Mouse (Mus musculus) forebrain, embryonic 15.5 days (tissue): ENCODE data around the gene Ate1. TPM values are rescaled to one million over a fixed set of nuclear protein-coding genes. Genes with fewer than 3 reads are reported as not detected.
"Not testable (repeated sequence)": the region's sequence is repeated elsewhere in the genome, so short reads cannot be mapped to it uniquely, and the experiment has no call there.

Experiments used
- ATAC-seq: fragments of 200-750 bp; cut with Nextera tagmentation; replicated peaks from 2 replicates; pipeline ENCODE4 v1.8.0; 2017; ENCODE audit warnings: mild to moderate bottlenecking, moderate TSS enrichment, moderate library complexity
- H3K27ac ChIP-seq: fragments of 300-500 bp; sonication (generic); replicated peaks from 2 replicates; pipeline ENCODE4 v1.5.1; 2015; ENCODE audit warnings: mild to moderate bottlenecking, inconsistent platforms
- H3K27me3 ChIP-seq: fragments of 300-500 bp; sonication (generic); 2 replicates; pipeline ENCODE4 v1.6.1; 2015; ENCODE audit warnings: inconsistent platforms
- H3K36me3 ChIP-seq: fragments of 300-500 bp; sonication (generic); 2 replicates; pipeline ENCODE4 v1.6.1; 2015; ENCODE audit warnings: mild to moderate bottlenecking, inconsistent platforms
- H3K4me1 ChIP-seq: fragments of 300-500 bp; sonication (generic); 2 replicates; pipeline ENCODE4 v1.6.1; 2015; ENCODE audit warnings: inconsistent platforms
- H3K4me2 ChIP-seq: fragments of 300-500 bp; sonication (generic); replicated peaks from 2 replicates; pipeline ENCODE4 v1.6.1; 2015; ENCODE audit warnings: mild to moderate bottlenecking, inconsistent platforms
- H3K4me3 ChIP-seq: fragments of 300-500 bp; sonication (generic); 2 replicates; pipeline ENCODE4 v1.5.1; 2015; ENCODE audit warnings: mild to moderate bottlenecking, inconsistent platforms
- H3K9ac ChIP-seq: fragments of 300-500 bp; sonication (generic); replicated peaks from 2 replicates; pipeline ENCODE4 v1.6.1; 2015; ENCODE audit warnings: mild to moderate bottlenecking, inconsistent platforms
- H3K9me3 ChIP-seq: fragments of 300-500 bp; sonication (generic); 2 replicates; pipeline ENCODE4 v1.6.1; 2016; ENCODE audit warnings: inconsistent platforms
- WGBS: fragments of 180-500 bp; shearing (Covaris S2); methylation state at CpG from one replicate; pipeline ENCODE4 v1.1.7; 2015; ENCODE audit warnings: mixed read lengths; 5-methylcytosine and 5-hydroxymethylcytosine counted together
- polyA plus RNA-seq: library from polyadenylated mRNA; unstranded; fragments of >200 nt; fragmentation: Nextera tagmentation; extraction: Ambion mirVana; gene quantifications from 2 replicates; pipeline ENCODE4 v1.2.1, GENCODE M21; 2015

Gene Ate1
- polyA plus RNA-seq, 1 experiment from 2014 or later, result 87.5 TPM

DNA sequence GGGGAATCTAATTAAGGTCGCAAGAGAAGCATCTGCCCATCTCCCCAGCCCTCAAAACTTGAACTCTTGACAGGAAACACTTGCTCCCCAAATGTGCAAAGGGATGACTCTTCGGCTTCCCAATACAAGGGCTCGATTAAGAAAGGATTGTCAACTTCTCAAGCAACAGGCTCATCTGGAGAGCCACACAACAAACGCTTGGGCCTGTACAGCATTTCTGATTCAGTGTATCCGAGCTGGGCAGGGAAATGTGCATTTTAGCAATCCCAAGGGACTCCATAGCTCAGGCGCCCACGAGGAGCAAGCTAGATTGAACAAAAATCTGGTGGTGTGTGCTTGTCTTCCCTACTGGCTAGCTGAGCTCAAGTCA is 26.2 kb upstream of the Ate1 start:
- Histone ChIP-seq H3K9ac (peak overlapping the region; percentile 97), H3K36me3 (peaks cover 15% of the 10 kb centered on the region), H3K9me3 (no peaks in the 10 kb centered on the region), H3K27ac (peak overlapping the region; percentile 99), H3K4me2 (peak overlapping the region; percentile 83), H3K27me3 (no peaks in the 10 kb centered on the region), H3K4me3 (peak overlapping the region; percentile 100), H3K4me1 (peaks cover 16% of the 10 kb centered on the region)
- no peak for ATAC-seq
- 6% methylated on average over 7 of the region's 7 CpGs for WGBS

DNA sequence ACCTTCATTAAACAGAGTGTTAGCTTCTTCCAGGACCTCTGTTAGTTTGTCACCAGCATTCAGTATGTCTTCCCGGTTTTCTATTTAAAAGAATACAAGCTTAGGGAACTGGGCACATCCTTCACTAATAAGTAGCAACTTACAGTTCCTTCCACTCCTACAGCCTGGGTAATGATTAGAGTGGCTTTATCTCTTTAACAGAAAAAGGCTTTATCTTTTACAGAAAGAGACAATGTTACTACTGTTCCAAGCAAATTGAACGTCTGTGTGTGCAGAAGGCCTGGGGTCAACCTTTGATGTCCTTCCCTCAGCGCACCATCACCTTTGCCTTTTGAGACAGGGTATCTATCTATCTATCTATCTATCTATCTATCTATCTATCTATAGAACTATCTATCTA is 25.7 kb upstream of the Ate1 start:
- 46% methylated on average over 3 of the region's 3 CpGs for WGBS

DNA sequence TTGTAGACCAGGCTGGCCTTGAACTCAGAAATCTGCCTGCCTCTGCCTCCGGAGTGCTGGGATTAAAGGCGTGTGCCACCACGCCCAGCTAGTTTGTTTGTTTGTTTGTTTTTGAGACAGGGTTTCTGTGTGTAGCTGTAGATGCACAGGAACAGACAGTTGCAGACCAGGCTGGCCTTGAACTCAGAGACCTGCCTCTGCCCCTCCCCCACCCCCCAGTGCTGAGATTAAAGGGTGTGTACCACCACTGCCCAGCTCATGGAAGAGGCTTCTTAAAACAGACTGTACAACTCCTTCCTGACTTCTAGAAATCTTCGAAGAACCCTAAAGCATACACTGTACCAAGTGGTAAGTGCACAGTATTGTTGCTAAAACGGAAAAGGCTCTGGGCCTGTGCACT is 25.2 kb upstream of the Ate1 start:
- Histone ChIP-seq H3K4me2 (peak overlapping the region; percentile 83), H3K36me3 (peaks cover 20% of the 10 kb centered on the region), H3K27me3 (no peaks in the 10 kb centered on the region), H3K4me3 (peak overlapping the region; percentile 100), H3K4me1 (peaks cover 16% of the 10 kb centered on the region), H3K27ac (no peak overlapping the region), H3K9me3 (no peaks in the 10 kb centered on the region), H3K9ac (0 out of 2 replicates have a peak overlapping the region, but pooled peaks have one; percentile 13)
- WGBS, result 89% methylated on average over 5 of the region's 5 CpGs
- no peak for ATAC-seq

More for the DNA sequence above, 25.7 kb upstream of the Ate1 start:
- Histone ChIP-seq H3K4me3 (peak overlapping the region; percentile 100), H3K27ac (peak overlapping the region; percentile 99), H3K4me2 (peak overlapping the region; percentile 83), H3K27me3 (no peaks in the 10 kb centered on the region), H3K9ac (peak overlapping the region; percentile 97), H3K36me3 (peaks cover 18% of the 10 kb centered on the region), H3K9me3 (no peaks in the 10 kb centered on the region), H3K4me1 (peaks cover 16% of the 10 kb centered on the region)
- no peak for ATAC-seq

DNA sequence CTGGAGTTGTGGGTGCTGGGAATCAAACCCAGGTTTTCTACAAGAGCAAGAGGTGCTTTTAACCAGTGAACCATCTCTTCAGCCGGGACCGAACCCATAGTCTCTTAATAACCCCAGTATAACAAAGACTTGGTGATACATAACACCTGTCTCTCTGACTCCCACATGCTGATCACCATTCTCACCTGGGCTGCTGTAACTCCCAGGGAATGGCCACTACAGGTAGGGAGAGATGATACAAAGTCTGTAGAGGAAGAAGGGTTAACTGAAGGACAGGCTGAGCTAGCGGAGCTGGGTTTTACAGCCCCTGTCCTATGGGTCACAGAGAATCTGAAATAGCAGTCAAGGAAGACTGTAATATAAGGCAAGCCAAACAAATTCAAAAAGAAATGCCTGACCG is 23.0 kb upstream of the Ate1 start:
- Histone ChIP-seq H3K4me2 (no peak overlapping the region), H3K27ac (no peak overlapping the region), H3K9me3 (no peaks in the 10 kb centered on the region), H3K9ac (no peak overlapping the region), H3K4me3 (no peak overlapping the region), H3K36me3 (peaks cover 37% of the 10 kb centered on the region), H3K27me3 (no peaks in the 10 kb centered on the region), H3K4me1 (peaks cover 16% of the 10 kb centered on the region)
- no peak for ATAC-seq
- 96% methylated on average over 4 of the region's 4 CpGs for WGBS

DNA sequence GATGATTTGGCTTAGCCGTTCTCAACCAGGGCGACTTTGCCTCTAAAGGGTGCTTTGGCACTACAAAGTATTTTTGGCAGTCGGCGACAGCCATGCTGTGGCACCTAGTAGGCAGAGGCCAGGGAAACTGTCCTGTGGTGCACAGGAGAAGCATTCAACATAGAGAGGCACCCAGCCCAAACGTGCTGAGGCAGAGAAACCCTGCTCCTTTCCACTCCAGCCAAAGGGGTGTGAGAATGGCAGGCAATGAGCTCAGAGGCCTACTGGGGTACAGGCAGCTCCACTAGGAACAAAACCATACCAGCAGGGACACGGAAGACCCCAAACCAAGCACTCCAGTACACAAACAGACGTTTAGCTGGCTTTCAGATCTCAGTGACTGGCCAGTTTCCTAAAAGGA is 20.0 kb upstream of the Ate1 start:
- H3K36me3 ChIP-seq, result peaks cover 60% of the 10 kb centered on the region
- no peak for ATAC-seq
- no peak overlapping the region for H3K27ac ChIP-seq
- no peaks in the 10 kb centered on the region for H3K27me3 ChIP-seq
- no peak overlapping the region for H3K9ac ChIP-seq
- H3K4me1 ChIP-seq, result no peaks in the 10 kb centered on the region; the same call in 1 of the 2 replicates
- no peak overlapping the region for H3K4me3 ChIP-seq
- no peak overlapping the region for H3K4me2 ChIP-seq
- whole genome bisulfite sequencing, result 87% methylated on average over 7 of the region's 7 CpGs
- H3K9me3 ChIP-seq, result no peaks in the 10 kb centered on the region

DNA sequence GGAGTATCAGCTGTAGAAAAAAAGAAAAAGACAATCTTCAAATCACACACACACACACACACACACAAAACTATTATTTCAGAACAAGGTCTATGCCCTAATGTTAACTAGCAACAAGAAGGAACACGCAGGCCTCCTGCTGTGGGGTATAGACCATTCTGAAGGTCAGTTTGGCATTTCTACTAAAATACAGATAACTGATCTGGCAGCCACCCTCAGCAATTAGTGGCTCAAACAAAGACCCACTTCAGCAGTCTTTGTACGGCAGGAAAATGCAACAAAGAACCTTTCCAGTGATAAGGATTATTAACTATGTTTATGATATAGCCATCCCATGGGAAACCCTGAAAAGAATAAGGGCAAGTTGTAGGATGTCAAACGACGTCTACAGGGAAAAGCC is 16.9 kb upstream of the Ate1 start:
- no peak overlapping the region for H3K4me3 ChIP-seq
- H3K4me2 ChIP-seq, result no peak overlapping the region
- H3K9me3 ChIP-seq, result no peaks in the 10 kb centered on the region
- 75% methylated on average over 4 of the region's 4 CpGs for WGBS
- 0 out of 2 replicates have a peak, but pooled peaks cover 2% of the 10 kb centered on the region for H3K4me1 ChIP-seq
- no peak for ATAC-seq
- no peak overlapping the region for H3K27ac ChIP-seq
- H3K9ac ChIP-seq, result no peak overlapping the region
- peaks cover 52% of the 10 kb centered on the region for H3K36me3 ChIP-seq
- no peaks in the 10 kb centered on the region for H3K27me3 ChIP-seq

DNA sequence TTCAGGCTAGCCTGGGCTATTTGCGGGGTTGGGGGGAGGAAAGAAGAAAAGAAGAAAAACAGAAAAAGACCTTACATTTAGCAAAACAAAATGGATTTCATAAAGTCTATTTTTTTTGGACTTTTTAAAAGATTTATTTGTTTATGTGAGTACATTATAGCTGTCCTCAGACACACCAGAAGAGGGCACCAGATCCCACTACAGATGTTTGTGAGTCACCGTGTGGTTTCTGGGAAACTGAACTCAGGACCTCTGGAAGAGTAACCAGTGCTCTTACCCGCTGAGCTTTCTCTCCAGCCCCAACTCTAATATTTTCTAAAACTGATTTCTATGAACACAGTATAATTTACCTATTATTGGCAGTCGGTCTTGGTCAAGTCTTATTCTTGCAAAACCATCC is 15.0 kb upstream of the Ate1 start:
- no peak overlapping the region for H3K4me2 ChIP-seq
- ATAC-seq, result no peak
- H3K9ac ChIP-seq, result no peak overlapping the region
- H3K4me1 ChIP-seq, result 0 out of 2 replicates have a peak, but pooled peaks cover 2% of the 10 kb centered on the region
- H3K27me3 ChIP-seq, result no peaks in the 10 kb centered on the region
- no peak overlapping the region for H3K4me3 ChIP-seq
- H3K9me3 ChIP-seq, result no peaks in the 10 kb centered on the region
- H3K36me3 ChIP-seq, result peaks cover 48% of the 10 kb centered on the region
- no peak overlapping the region for H3K27ac ChIP-seq
- 83% methylated on average over 4 of the region's 4 CpGs for WGBS

DNA sequence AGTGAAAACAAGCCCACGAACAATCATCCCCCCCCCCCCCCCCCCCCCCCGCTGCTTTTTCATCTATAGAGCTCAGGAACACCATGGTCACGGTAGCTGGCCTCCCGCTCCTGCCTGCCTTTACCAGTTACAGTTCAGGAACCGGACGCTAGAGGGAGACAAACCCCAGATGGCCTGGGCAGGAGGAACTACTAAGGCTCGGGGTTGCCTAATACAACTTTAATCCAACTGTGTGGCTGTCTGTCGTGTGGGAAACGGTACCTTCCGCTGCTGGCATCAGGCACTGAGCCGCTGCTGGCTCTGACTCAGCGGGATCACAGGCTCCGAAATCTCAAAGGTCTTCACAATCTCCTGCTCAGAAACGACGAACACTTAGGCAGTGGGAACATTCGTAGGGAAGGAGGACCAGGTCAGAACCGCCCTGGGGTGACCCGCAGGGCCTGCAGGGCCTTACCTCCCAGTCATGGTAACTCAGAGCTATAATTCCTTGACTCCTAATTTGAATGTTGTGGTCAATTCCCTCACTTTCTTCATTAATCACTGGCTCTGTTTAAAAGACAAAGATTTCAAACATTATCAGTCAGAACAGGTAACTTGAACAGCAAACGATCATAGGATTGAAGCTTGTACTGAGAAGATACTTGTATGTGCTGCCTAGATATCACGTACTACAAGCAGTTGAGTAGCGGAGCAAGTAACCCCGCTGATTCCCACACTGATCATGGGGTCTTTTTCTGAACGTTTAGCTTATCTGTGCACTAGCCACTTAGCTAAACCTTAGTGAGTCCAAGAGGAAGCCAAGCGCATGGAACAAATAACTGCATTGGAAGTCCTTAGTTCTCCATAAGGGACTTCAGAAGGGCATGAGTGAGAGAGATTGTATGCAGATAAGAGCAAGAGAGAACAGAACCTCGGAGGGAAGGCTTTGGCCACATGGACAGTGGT is 13.4 kb upstream of the Ate1 start:
- 45% methylated on average over 24 of the region's 25 CpGs for WGBS
- H3K9me3 ChIP-seq, result no peaks in the 10 kb centered on the region
- H3K36me3 ChIP-seq, result peaks cover 36% of the 10 kb centered on the region
- H3K4me3 ChIP-seq, result no peak overlapping the region
- H3K9ac ChIP-seq, result no peak overlapping the region
- peak; percentile 80 for ATAC-seq
- H3K27me3 ChIP-seq, result no peaks in the 10 kb centered on the region
- 0 out of 2 replicates have a peak, but pooled peaks cover 2% of the 10 kb centered on the region for H3K4me1 ChIP-seq
- no peak overlapping the region for H3K4me2 ChIP-seq
- H3K27ac ChIP-seq, result no peak overlapping the region

DNA sequence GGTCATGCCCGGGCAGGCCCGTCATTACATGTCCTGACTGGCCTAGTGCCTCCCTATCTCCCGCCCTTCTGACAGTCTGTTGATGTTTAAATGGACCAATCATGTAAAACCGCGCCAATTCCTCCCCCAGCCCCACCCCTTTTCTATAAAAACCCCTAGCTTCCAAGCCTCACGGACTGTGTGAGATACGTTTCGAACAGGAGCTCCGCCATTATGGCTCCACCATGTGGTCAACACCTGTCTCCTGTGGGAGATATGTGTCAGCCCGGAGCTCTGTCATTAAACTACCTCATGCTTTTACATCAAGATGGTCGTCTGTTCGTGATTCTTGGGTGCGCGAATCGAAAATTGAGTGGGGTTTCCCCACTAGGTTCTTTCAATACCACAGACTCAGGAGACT is 11.0 kb upstream of the Ate1 start:
- 92% methylated on average over 15 of the region's 15 CpGs for WGBS
- not testable (repeated sequence) for ATAC-seq, H3K4me2 ChIP-seq

DNA sequence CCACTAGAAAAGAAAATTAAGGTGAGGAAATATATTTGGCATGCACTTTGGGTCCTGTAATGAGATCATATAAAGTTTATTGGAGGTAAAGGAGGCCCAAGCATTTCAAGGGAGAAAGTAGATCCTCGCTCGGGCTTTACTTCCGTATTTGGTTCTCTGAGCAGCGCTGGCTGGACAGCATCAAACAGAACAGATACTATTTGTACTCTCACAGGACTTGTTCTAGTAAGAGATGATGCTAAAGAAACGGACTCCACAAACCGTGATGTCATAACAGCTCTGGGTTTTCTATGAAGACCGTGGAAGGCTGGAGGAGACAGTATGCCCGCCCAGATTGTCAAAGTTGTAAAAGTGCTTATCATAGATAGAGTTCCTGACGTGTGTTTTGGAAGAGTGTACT is 7.1 kb upstream of the Ate1 start:
- no peak overlapping the region for H3K4me2 ChIP-seq

More for the DNA sequence above, 11.0 kb upstream of the Ate1 start:
- H3K36me3 ChIP-seq, result peaks cover 15% of the 10 kb centered on the region
- not testable (repeated sequence) for H3K4me3 ChIP-seq, H3K27me3 ChIP-seq, H3K9me3 ChIP-seq, H3K4me1 ChIP-seq, H3K27ac ChIP-seq, H3K9ac ChIP-seq

DNA sequence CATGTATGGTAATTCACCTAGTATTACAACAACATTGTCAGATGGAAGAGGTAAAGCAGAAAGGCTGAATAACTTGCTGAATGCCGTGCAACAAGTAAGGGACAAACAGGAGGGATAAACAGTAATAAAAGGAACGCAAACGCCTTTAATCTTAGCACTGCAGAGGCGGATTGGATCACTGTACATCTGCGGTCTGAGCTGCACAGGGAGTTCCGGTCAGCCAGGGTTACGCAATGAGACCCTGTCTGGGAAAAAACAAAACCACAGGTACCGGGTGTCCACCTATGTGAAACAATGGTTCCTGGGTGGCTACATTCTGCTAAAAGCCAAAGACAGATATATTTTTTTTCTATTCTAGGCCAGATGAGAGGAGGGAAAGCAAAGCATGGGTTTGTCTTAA is 3.3 kb upstream of the Ate1 start:
- no peaks in the 10 kb centered on the region for H3K27me3 ChIP-seq
- H3K4me1 ChIP-seq, result peaks cover 7% of the 10 kb centered on the region
- no peak for ATAC-seq
- H3K36me3 ChIP-seq, result no peaks in the 10 kb centered on the region
- H3K4me2 ChIP-seq, result no peak overlapping the region
- no peaks in the 10 kb centered on the region for H3K9me3 ChIP-seq
- H3K9ac ChIP-seq, result no peak overlapping the region
- WGBS, result 95% methylated on average over 8 of the region's 8 CpGs
- H3K27ac ChIP-seq, result no peak overlapping the region
- H3K4me3 ChIP-seq, result no peak overlapping the region

More for the DNA sequence above, 7.1 kb upstream of the Ate1 start:
- no peaks in the 10 kb centered on the region for H3K4me1 ChIP-seq
- H3K9ac ChIP-seq, result no peak overlapping the region
- WGBS, result 83% methylated on average over 9 of the region's 9 CpGs
- H3K9me3 ChIP-seq, result no peaks in the 10 kb centered on the region
- H3K27me3 ChIP-seq, result no peaks in the 10 kb centered on the region
- peaks cover 8% of the 10 kb centered on the region for H3K36me3 ChIP-seq
- no peak for ATAC-seq
- no peak overlapping the region for H3K27ac ChIP-seq
- H3K4me3 ChIP-seq, result no peak overlapping the region

DNA sequence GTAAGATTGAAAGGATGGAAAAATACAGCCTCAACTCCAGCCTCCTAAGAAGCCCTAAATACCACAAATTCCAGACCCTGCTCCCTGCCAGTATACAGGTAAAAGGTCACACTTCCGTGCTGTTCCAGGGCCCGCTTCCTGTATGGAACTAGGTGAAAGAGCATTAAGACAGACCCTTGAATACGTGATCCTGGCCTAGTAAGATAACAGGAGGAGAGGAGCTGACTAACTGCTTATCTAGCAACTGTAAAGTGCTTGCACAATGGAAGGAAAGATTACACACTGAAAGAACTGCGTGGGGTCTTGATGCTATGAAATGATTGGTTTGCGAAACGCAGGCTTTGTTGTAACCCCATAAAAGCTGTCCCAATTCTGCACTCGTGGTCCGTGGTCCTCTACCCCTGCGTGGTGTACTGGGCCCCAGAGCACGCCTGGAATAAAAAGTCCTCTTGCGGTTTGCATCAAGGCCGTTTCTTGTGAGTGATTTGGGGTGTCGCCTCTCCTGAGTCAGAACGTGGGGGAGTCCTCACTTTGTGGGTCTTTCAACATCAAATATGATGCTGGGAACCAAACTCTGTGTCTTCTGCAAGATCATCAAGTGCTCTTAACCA is 748 bp upstream of the Ate1 start:
- Histone ChIP-seq H3K9ac (no peak overlapping the region), H3K4me2 (no peak overlapping the region), H3K9me3 (no peaks in the 10 kb centered on the region), H3K27ac (peak overlapping the region; percentile 93), H3K27me3 (no peaks in the 10 kb centered on the region), H3K4me3 (no peak overlapping the region), H3K36me3 (no peaks in the 10 kb centered on the region), H3K4me1 (peaks cover 24% of the 10 kb centered on the region)
- WGBS, result 92% methylated on average over 14 of the region's 14 CpGs
- ATAC-seq, result no peak
